15 mouse cellular contexts compared by ENCODE assay signal in the genomic region with DNA sequence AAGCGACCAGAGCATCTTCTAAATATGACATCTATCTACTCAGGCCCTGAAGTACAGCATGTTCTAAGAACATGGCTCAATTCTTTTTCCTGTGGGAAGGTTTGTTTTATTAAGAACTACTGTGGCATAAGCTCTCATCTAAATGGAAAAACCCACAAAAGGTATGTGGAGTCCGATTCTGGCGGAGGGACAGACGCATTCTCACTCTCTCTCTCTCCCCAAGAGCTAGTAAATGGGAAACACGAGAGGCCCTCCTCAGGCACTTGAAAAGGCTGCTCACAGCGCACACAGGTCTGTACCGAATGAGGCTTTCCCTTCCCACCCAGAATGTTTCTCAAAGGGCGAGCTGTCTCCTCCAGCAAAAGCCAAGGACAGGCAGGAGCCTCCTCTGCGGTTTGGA.
"Had no signal": no experiment of that assay in that cellular context is flagged by ENCODE, and none has a peak within 500 bp of the region (broad histone marks: within the 10 kb centered on the region; RNA-seq: fewer than 3 reads in every experiment).

No protein-coding gene starts in this region.

- H3K4me2 ChIP-seq: kidney, embryonic 15.5 days; limb, embryonic 12.5 days; midbrain, embryonic 12.5 days; neural tube, embryonic 13.5 days; stomach, embryonic 15.5 days had no signal

- H3K4me3 ChIP-seq: kidney, embryonic 15.5 days; limb, embryonic 12.5 days; midbrain, embryonic 12.5 days; neural tube, embryonic 13.5 days; stomach, embryonic 15.5 days had no signal

- ATAC-seq: intestine, embryonic 16.5 days; midbrain, embryonic 16.5 days had no signal

- H3K27me3 ChIP-seq: kidney, embryonic 15.5 days; limb, embryonic 12.5 days; neural tube, embryonic 13.5 days; stomach, embryonic 15.5 days had no signal

- H3K36me3 ChIP-seq: kidney, embryonic 15.5 days; limb, embryonic 12.5 days; midbrain, embryonic 12.5 days; neural tube, embryonic 13.5 days; stomach, embryonic 15.5 days had no signal

- H3K9ac ChIP-seq: kidney, embryonic 15.5 days; limb, embryonic 12.5 days; liver, embryonic 14.5 days; midbrain, embryonic 12.5 days; neural tube, embryonic 13.5 days; stomach, embryonic 15.5 days had no signal

- H3K27ac ChIP-seq: kidney, embryonic 15.5 days; limb, embryonic 12.5 days; liver, embryonic 14.5 days; midbrain, embryonic 12.5 days; neural tube, embryonic 13.5 days; stomach, embryonic 15.5 days had no signal

- H3K9me3 ChIP-seq: kidney, embryonic 15.5 days; limb, embryonic 12.5 days; midbrain, embryonic 12.5 days; neural tube, embryonic 13.5 days; stomach, embryonic 15.5 days had no signal

- DNase-seq: kidney, adult 2 months; kidney, postnatal 14 days; layer of hippocampus, adult 9-11 months; layer of hippocampus, postnatal 36 days; right cerebral cortex, postnatal 14 days; thymus, adult 2 months; thymus, postnatal 25 days had no signal
